Mouse (Mus musculus): ENCODE data around the gene Vmn2r32. TPM values are rescaled to one million over a fixed set of nuclear protein-coding genes. Genes with fewer than 3 reads are reported as not detected.
"Not testable (repeated sequence)": the region's sequence is repeated elsewhere in the genome, so short reads cannot be mapped to it uniquely, and the experiment has no call there.

The Vmn2r32 gene
- polyA plus RNA-seq (2016; fragmentation: Nextera tagmentation; extraction: Ambion mirVana): not detected in 2 replicates

DNA sequence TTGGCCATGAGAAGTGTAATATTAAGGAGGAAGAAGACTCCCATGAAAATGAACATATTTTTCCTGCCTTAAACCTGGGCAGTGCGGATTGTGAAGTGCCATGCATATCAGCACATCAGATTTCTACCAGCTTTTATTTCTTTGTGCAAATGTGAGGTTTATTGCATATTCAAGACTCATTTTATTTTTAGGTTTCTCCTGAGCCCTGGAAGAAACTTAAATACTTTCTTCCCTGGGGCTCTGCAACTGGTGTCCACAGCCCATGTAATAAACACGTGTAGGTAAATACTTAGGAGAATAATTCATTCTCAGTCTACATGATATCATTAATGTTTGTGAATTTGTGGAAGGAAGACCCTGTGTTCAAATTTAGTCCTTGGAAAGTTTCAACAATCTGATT lies at the start of gene Vmn2r32:
Gene Vmn2r32, minus strand, starts transcription at position 101 of the 400 bp plus-strand sequence.
- H3K4me3 ChIP-seq; H3K36me3 ChIP-seq; H3K9me3 ChIP-seq (replicated peaks); H3K4me2 ChIP-seq (replicated peaks); H3K4me1 ChIP-seq; ATAC-seq (ENCODE audit: low FRiP score); H3K27ac ChIP-seq; H3K9ac ChIP-seq; H3K27me3 ChIP-seq: not testable (repeated sequence)
- WGBS: 54% methylated on average over 1 of the region's 2 CpGs

Other genes starting within 250 kb of the Vmn2r32 start
- 0.76 and 1.3 TPM in 2 replicates for gene Vmn2r29, start 232.7 kb downstream of the Vmn2r32 start, polyA plus RNA-seq (2016; fragmentation: Nextera tagmentation; extraction: Ambion mirVana)
- 3.5 and 3.8 TPM in 2 replicates for gene Gm45844, start 201.7 kb downstream of the Vmn2r32 start, polyA plus RNA-seq (2016; fragmentation: Nextera tagmentation; extraction: Ambion mirVana)
- gene Clcn4, start 179.2 kb downstream of the Vmn2r32 start, polyA plus RNA-seq (2016; fragmentation: Nextera tagmentation; extraction: Ambion mirVana): 101 and 102 TPM in 2 replicates
- not detected in 2 replicates for gene Vmn2r30, start 142.4 kb downstream of the Vmn2r32 start, polyA plus RNA-seq (2016; fragmentation: Nextera tagmentation; extraction: Ambion mirVana)
- not detected in 2 replicates for gene Gm45783, start 105.4 kb downstream of the Vmn2r32 start, polyA plus RNA-seq (2016; fragmentation: Nextera tagmentation; extraction: Ambion mirVana)
- not detected in 2 replicates for gene Vmn2r31, start 80.3 kb downstream of the Vmn2r32 start, polyA plus RNA-seq (2016; fragmentation: Nextera tagmentation; extraction: Ambion mirVana)
- gene Vmn2r33, start 86.8 kb upstream of the Vmn2r32 start, polyA plus RNA-seq (2016; fragmentation: Nextera tagmentation; extraction: Ambion mirVana): not detected in 2 replicates
- not detected in 2 replicates for gene Vmn2r34, start 209.5 kb upstream of the Vmn2r32 start, polyA plus RNA-seq (2016; fragmentation: Nextera tagmentation; extraction: Ambion mirVana)

Measured in hindbrain, embryonic 12.5 days (tissue).